Mouse (Mus musculus): ENCODE results near the gene Pbld1. TPM values are rescaled to one million over a fixed set of nuclear protein-coding genes. Genes with fewer than 3 reads are reported as not detected.
A peak's percentile ranks its signal among the peaks of the same experiment; 100 is the strongest.

Gene Pbld1
- polyA plus RNA-seq, 1 experiment from 2014 or later = 0.72 TPM

DNA sequence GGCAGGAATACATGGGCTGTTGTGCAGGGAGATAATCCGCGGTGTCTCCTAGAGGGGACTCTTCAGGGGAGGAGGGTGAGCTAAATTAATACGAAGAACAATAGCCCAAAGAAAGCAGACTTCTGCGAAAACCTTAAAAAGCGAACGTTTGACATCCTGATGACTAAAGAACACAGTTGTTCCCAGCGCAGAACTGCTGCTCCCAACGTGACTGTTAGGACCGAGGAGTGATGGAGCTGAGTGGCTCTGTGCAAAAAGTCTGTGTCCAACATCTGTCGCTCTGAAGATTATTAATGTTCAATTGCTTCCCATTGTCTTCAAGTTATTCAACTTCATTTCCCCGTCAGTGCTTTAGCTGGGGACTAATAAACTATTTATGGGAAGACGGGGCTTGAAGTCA lies 38.2 kb downstream of the Pbld1 start:
- Histone ChIP-seq H3K4me1 (ENCODE audit: control insufficient read depth, insufficient read depth, low read length) (peaks cover 4% of the 10 kb centered on the region; the same call in 1 of the 2 replicates), H3K27me3 (ENCODE audit: control insufficient read depth, insufficient read depth, low read length) (peaks cover 36% of the 10 kb centered on the region), H3K36me3 (ENCODE audit: control insufficient read depth, insufficient read depth) (no peaks in the 10 kb centered on the region), H3K27ac (ENCODE audit: low read length) (no peak overlapping the region), H3K9ac (ENCODE audit: low read length) (no peak overlapping the region), H3K4me3 (ENCODE audit: low read length) (no peak overlapping the region), H3K4me2 (ENCODE audit: low read depth, low read length) (no peak overlapping the region), H3K9me3 (replicated peaks; ENCODE audit: control insufficient read depth, low read length) (no peaks in the 10 kb centered on the region)
- no peak for ATAC-seq (replicated peaks; ENCODE audit: extremely low read depth, insufficient read depth, low FRiP score)
- 68% methylated on average over 12 of the region's 12 CpGs for WGBS

DNA sequence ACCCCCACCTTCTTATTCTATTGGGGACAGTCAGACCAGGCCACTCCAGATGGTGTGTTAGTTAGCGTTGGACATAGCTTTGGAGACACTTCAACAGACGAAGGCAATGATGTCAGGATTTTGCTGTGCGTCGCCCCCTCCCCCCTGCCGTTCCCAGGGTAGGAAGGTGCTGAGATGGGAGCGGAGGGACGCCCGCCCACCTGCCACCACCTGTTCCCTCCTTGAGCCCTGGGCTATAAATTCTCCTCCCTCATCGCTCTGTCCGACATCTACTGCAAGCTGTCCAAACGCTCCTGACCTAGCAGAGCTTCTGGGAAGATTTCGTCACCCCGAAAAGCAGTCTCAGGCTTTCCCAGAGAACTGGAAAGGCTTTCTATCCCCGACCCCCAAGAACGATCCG lies 39.6 kb downstream of the Pbld1 start, which contains the start of gene Atoh7:
Atoh7 (plus strand) TSS at position 131 of the 400 bp plus-strand sequence.
- no peaks in the 10 kb centered on the region for H3K36me3 ChIP-seq (ENCODE audit: control insufficient read depth, insufficient read depth)
- no peak for ATAC-seq (replicated peaks; ENCODE audit: extremely low read depth, insufficient read depth, low FRiP score)
- H3K27ac ChIP-seq (ENCODE audit: low read length) = no peak within 1 kb of the TSS
- peak within 1 kb of the TSS; percentile 65 for H3K4me3 ChIP-seq (ENCODE audit: low read length)
- H3K27me3 ChIP-seq (ENCODE audit: control insufficient read depth, insufficient read depth, low read length) = peaks cover 36% of the 10 kb centered on the region
- WGBS = 7% methylated on average over 16 of the region's 16 CpGs
- peaks cover 4% of the 10 kb centered on the region; the same call in 1 of the 2 replicates for H3K4me1 ChIP-seq (ENCODE audit: control insufficient read depth, insufficient read depth, low read length)
- peak within 1 kb of the TSS; percentile 75 for H3K9ac ChIP-seq (ENCODE audit: low read length)
- H3K9me3 ChIP-seq (replicated peaks; ENCODE audit: control insufficient read depth, low read length) = no peaks in the 10 kb centered on the region
- peak within 1 kb of the TSS; percentile 97 for H3K4me2 ChIP-seq (ENCODE audit: low read depth, low read length)

- Histone ChIP-seq H3K36me3 (ENCODE audit: control insufficient read depth, insufficient read depth) (no peaks in the 10 kb centered on the region), H3K27ac (ENCODE audit: low read length) (no peak overlapping the region), H3K9ac (ENCODE audit: low read length) (peak overlapping the region; percentile 75), H3K4me1 (ENCODE audit: control insufficient read depth, insufficient read depth, low read length) (peaks cover 4% of the 10 kb centered on the region; the same call in 1 of the 2 replicates), H3K9me3 (replicated peaks; ENCODE audit: control insufficient read depth, low read length) (no peaks in the 10 kb centered on the region), H3K4me2 (ENCODE audit: low read depth, low read length) (peak overlapping the region; percentile 97), H3K4me3 (ENCODE audit: low read length) (peak overlapping the region; percentile 65), H3K27me3 (ENCODE audit: control insufficient read depth, insufficient read depth, low read length) (peaks cover 36% of the 10 kb centered on the region)
- peak; percentile 72 for ATAC-seq (replicated peaks; ENCODE audit: extremely low read depth, insufficient read depth, low FRiP score)
- WGBS = under 1% methylated on average over 62 of the region's 62 CpGs
Measured at GRCm38 (mm10) chr10:63099941-63100562, 40.1 kb downstream of the Pbld1 start.

- Histone ChIP-seq H3K9ac (ENCODE audit: low read length) (peak overlapping the region; percentile 75), H3K4me3 (ENCODE audit: low read length) (peak overlapping the region; percentile 65), H3K4me2 (ENCODE audit: low read depth, low read length) (peak overlapping the region; percentile 97), H3K36me3 (ENCODE audit: control insufficient read depth, insufficient read depth) (no peaks in the 10 kb centered on the region), H3K27ac (ENCODE audit: low read length) (no peak overlapping the region), H3K9me3 (replicated peaks; ENCODE audit: control insufficient read depth, low read length) (no peaks in the 10 kb centered on the region), H3K4me1 (ENCODE audit: control insufficient read depth, insufficient read depth, low read length) (peaks cover 4% of the 10 kb centered on the region; the same call in 1 of the 2 replicates), H3K27me3 (ENCODE audit: control insufficient read depth, insufficient read depth, low read length) (peaks cover 36% of the 10 kb centered on the region)
- ATAC-seq (replicated peaks; ENCODE audit: extremely low read depth, insufficient read depth, low FRiP score) = no peak
- WGBS = 20% methylated on average over 9 of the region's 9 CpGs
Measured at GRCm38 (mm10) chr10:63100657-63101056, 40.7 kb downstream of the Pbld1 start.

DNA sequence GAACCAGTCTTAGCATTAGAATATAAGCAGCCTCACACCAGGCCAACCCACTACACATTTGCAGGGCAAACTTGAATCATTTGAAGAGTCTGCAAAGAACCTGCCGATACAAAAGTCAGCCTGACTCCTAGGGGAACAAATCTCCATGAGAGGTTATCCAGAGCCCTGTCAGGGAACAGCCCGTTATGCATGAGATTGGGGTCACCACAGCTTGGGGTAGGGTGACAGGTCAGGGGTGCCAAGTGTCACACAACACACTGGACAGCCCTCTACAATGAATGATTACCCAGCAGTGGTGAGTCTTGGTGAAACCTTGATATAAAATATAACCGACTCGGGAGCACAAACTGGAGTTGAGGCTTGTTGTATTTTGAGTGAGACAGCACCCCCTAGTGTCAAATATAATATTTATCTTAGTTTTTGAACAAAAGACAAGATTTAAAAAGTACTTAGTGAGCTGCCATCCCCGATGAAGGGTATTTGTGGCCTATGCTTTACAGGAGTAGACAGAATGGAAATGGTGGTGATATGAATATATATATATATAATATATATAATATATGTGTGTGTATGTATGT lies 53.2 kb downstream of the Pbld1 start:
- Histone ChIP-seq H3K9ac (ENCODE audit: low read length) (no peak overlapping the region), H3K9me3 (replicated peaks; ENCODE audit: control insufficient read depth, low read length) (no peaks in the 10 kb centered on the region), H3K27ac (ENCODE audit: low read length) (no peak overlapping the region), H3K4me3 (ENCODE audit: low read length) (no peak overlapping the region), H3K36me3 (ENCODE audit: control insufficient read depth, insufficient read depth) (peaks cover 6% of the 10 kb centered on the region; the same call in 1 of the 2 replicates), H3K27me3 (ENCODE audit: control insufficient read depth, insufficient read depth, low read length) (no peaks in the 10 kb centered on the region), H3K4me1 (ENCODE audit: control insufficient read depth, insufficient read depth, low read length) (no peaks in the 10 kb centered on the region), H3K4me2 (ENCODE audit: low read depth, low read length) (no peak overlapping the region)
- no peak for ATAC-seq (replicated peaks; ENCODE audit: extremely low read depth, insufficient read depth, low FRiP score)
- WGBS = 49% methylated on average over 5 of the region's 5 CpGs

- Histone ChIP-seq H3K4me2 (ENCODE audit: low read depth, low read length) (no peak overlapping the region), H3K9ac (ENCODE audit: low read length) (no peak overlapping the region), H3K4me3 (ENCODE audit: low read length) (no peak overlapping the region), H3K27ac (ENCODE audit: low read length) (no peak overlapping the region), H3K4me1 (ENCODE audit: control insufficient read depth, insufficient read depth, low read length) (no peaks in the 10 kb centered on the region), H3K27me3 (ENCODE audit: control insufficient read depth, insufficient read depth, low read length) (no peaks in the 10 kb centered on the region), H3K9me3 (replicated peaks; ENCODE audit: control insufficient read depth, low read length) (no peaks in the 10 kb centered on the region), H3K36me3 (ENCODE audit: control insufficient read depth, insufficient read depth) (peaks cover 6% of the 10 kb centered on the region; the same call in 1 of the 2 replicates)
- WGBS = 84% methylated on average over 6 of the region's 6 CpGs
- ATAC-seq (replicated peaks; ENCODE audit: extremely low read depth, insufficient read depth, low FRiP score) = no peak
Measured at GRCm38 (mm10) chr10:63113716-63114360, 53.9 kb downstream of the Pbld1 start.

- Histone ChIP-seq H3K27me3 (ENCODE audit: control insufficient read depth, insufficient read depth, low read length) (no peaks in the 10 kb centered on the region), H3K4me3 (ENCODE audit: low read length) (no peak overlapping the region), H3K9ac (ENCODE audit: low read length) (no peak overlapping the region), H3K4me1 (ENCODE audit: control insufficient read depth, insufficient read depth, low read length) (no peaks in the 10 kb centered on the region), H3K36me3 (ENCODE audit: control insufficient read depth, insufficient read depth) (peaks cover 9% of the 10 kb centered on the region), H3K9me3 (replicated peaks; ENCODE audit: control insufficient read depth, low read length) (no peaks in the 10 kb centered on the region), H3K4me2 (ENCODE audit: low read depth, low read length) (no peak overlapping the region), H3K27ac (ENCODE audit: low read length) (no peak overlapping the region)
- no peak for ATAC-seq (replicated peaks; ENCODE audit: extremely low read depth, insufficient read depth, low FRiP score)
- 87% methylated on average over 15 of the region's 15 CpGs for WGBS
Measured at GRCm38 (mm10) chr10:63115881-63116280, 55.9 kb downstream of the Pbld1 start.

DNA sequence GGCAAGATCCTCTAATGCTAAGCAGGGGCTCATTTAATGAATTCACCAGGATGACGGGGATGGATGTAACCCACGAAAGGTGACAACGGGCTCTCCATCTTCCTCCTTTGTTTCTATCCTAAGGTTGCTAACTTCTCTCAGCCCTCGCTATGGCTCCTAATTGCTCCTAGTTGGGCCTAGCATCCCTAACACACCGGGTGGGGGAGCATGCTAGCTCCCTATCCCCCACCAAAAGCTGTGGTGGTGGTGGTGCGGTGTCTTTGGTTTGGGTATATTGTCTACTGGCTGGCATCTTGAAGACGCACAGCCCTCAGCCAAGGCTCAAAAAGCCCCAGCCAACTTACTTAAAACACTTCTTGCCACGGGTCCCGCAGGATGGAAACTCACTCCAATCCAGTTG lies 56.4 kb downstream of the Pbld1 start:
- H3K9me3 ChIP-seq (replicated peaks; ENCODE audit: control insufficient read depth, low read length) = no peaks in the 10 kb centered on the region
- H3K27ac ChIP-seq (ENCODE audit: low read length) = no peak overlapping the region
- H3K4me2 ChIP-seq (ENCODE audit: low read depth, low read length) = no peak overlapping the region
- no peaks in the 10 kb centered on the region for H3K27me3 ChIP-seq (ENCODE audit: control insufficient read depth, insufficient read depth, low read length)
- WGBS = 92% methylated on average over 9 of the region's 9 CpGs
- peaks cover 11% of the 10 kb centered on the region for H3K36me3 ChIP-seq (ENCODE audit: control insufficient read depth, insufficient read depth)
- H3K4me3 ChIP-seq (ENCODE audit: low read length) = no peak overlapping the region
- H3K4me1 ChIP-seq (ENCODE audit: control insufficient read depth, insufficient read depth, low read length) = no peaks in the 10 kb centered on the region
- no peak for ATAC-seq (replicated peaks; ENCODE audit: extremely low read depth, insufficient read depth, low FRiP score)
- H3K9ac ChIP-seq (ENCODE audit: low read length) = no peak overlapping the region

GRCm38 (mm10) chr10:63117583-63117982 lies 57.6 kb downstream of the Pbld1 start:
- H3K36me3 ChIP-seq (ENCODE audit: control insufficient read depth, insufficient read depth) = peaks cover 11% of the 10 kb centered on the region
- 92% methylated on average over 8 of the region's 8 CpGs for WGBS
- H3K9ac ChIP-seq (ENCODE audit: low read length) = no peak overlapping the region
- H3K27me3 ChIP-seq (ENCODE audit: control insufficient read depth, insufficient read depth, low read length) = no peaks in the 10 kb centered on the region
- ATAC-seq (replicated peaks; ENCODE audit: extremely low read depth, insufficient read depth, low FRiP score) = no peak
- no peaks in the 10 kb centered on the region for H3K9me3 ChIP-seq (replicated peaks; ENCODE audit: control insufficient read depth, low read length)
- H3K27ac ChIP-seq (ENCODE audit: low read length) = no peak overlapping the region
- H3K4me3 ChIP-seq (ENCODE audit: low read length) = no peak overlapping the region
- no peak overlapping the region for H3K4me2 ChIP-seq (ENCODE audit: low read depth, low read length)
- no peaks in the 10 kb centered on the region for H3K4me1 ChIP-seq (ENCODE audit: control insufficient read depth, insufficient read depth, low read length)
